Mouse (Mus musculus): ENCODE measurements at regions not wholly inside any gene's neighbourhood (a gene's known extent, or its start where the extent isn't known, plus 50 kb on each side); places are given as distances from the start of the nearest gene placed in this dataset.

GRCm38 (mm10) chr17:80808069-80808468, 79.8 kb upstream of the Map4k3 start:
- Histone ChIP-seq H3K27me3 (ENCODE audit: control insufficient read depth in 1 of 2, insufficient read depth in 2 of 2, low read length in 2 of 2) (no peaks in the 10 kb centered on the region; a peak in 1 of 4 replicates), H3K79me2 (ENCODE audit: control insufficient read depth, insufficient read depth, low read length, poor library complexity) (no peaks in the 10 kb centered on the region), H3K9me3 (replicated peaks; ENCODE audit: insufficient read depth, low read length) (no peaks in the 10 kb centered on the region), H3K9ac (ENCODE audit: control insufficient read depth, low read depth, low read length, poor library complexity, severe bottlenecking) (no peak overlapping the region), H3K4me1 (ENCODE audit: control insufficient read depth in 1 of 2, insufficient read depth in 2 of 2, low read length in 2 of 2) (no peaks in the 10 kb centered on the region), H3K36me3 (ENCODE audit: control insufficient read depth in 1 of 2, insufficient read depth in 2 of 2, low read length in 2 of 2) (no peaks in the 10 kb centered on the region), H3K27ac (ENCODE audit: control insufficient read depth, low read depth, low read length) (no peak overlapping the region), H3K4me3 (ENCODE audit: control insufficient read depth in 1 of 2, insufficient read depth in 1 of 2, low read depth in 2 of 2, low read length in 2 of 2) (no peak overlapping the region)
- no peak for DNase-seq (ENCODE audit: low read depth, low spot score)
- TF ChIP-seq MAZ (IDR thresholded peaks at IDR 0.05; ENCODE audit: low read depth, low read length): no peak
- TF ChIP-seq POLR2AphosphoS5 (IDR thresholded peaks at IDR 0.05; ENCODE audit: borderline replicate concordance, low read depth, low read length): no peak
- no peak for TF ChIP-seq EP300 (IDR thresholded peaks at IDR 0.05; ENCODE audit: low read depth in 1 of 2, low read length in 2 of 2)
- no peak for TF ChIP-seq MXI1 (IDR thresholded peaks at IDR 0.05; ENCODE audit: low read depth, low read length)
- TF ChIP-seq ZMIZ1 (IDR thresholded peaks at IDR 0.05; ENCODE audit: low read depth, low read length): no peak
- TF ChIP-seq JUND (IDR thresholded peaks at IDR 0.05; ENCODE audit: low read depth, low read length): no peak
- no peak for TF ChIP-seq RCOR1 (IDR thresholded peaks at IDR 0.05; ENCODE audit: low read depth, low read length)
- TF ChIP-seq E2F4 (IDR thresholded peaks at IDR 0.05; ENCODE audit: borderline replicate concordance, low read depth, low read length): no peak
- no peak for TF ChIP-seq ZKSCAN1 (IDR thresholded peaks at IDR 0.05; ENCODE audit: low read depth, low read length)
- TF ChIP-seq HCFC1 (IDR thresholded peaks at IDR 0.05; ENCODE audit: low read depth, low read length): no peak
- no peak for TF ChIP-seq RAD21 (IDR thresholded peaks at IDR 0.05; ENCODE audit: low read depth, low read length)

- Histone ChIP-seq H3K27me3 (ENCODE audit: control insufficient read depth in 1 of 2, insufficient read depth in 2 of 2, low read length in 2 of 2) (no peaks in the 10 kb centered on the region; a peak in 1 of 4 replicates), H3K9ac (ENCODE audit: control insufficient read depth, low read depth, low read length, poor library complexity, severe bottlenecking) (no peak overlapping the region), H3K27ac (ENCODE audit: control insufficient read depth, low read depth, low read length) (no peak overlapping the region), H3K4me3 (ENCODE audit: control insufficient read depth in 1 of 2, insufficient read depth in 1 of 2, low read depth in 2 of 2, low read length in 2 of 2) (no peak overlapping the region), H3K36me3 (ENCODE audit: control insufficient read depth in 1 of 2, insufficient read depth in 2 of 2, low read length in 2 of 2) (no peaks in the 10 kb centered on the region), H3K79me2 (ENCODE audit: control insufficient read depth, insufficient read depth, low read length, poor library complexity) (no peaks in the 10 kb centered on the region), H3K9me3 (replicated peaks; ENCODE audit: insufficient read depth, low read length) (no peaks in the 10 kb centered on the region), H3K4me1 (ENCODE audit: control insufficient read depth in 1 of 2, insufficient read depth in 2 of 2, low read length in 2 of 2) (no peaks in the 10 kb centered on the region)
- TF ChIP-seq RCOR1 (IDR thresholded peaks at IDR 0.05; ENCODE audit: low read depth, low read length) (no peak), MAZ (IDR thresholded peaks at IDR 0.05; ENCODE audit: low read depth, low read length) (no peak)
- DNase-seq (ENCODE audit: low read depth, low spot score): no peak
These were observed 75.2 kb upstream of the Map4k3 start for GRCm38 (mm10) chr17:80803361-80803915.

- H3K9ac ChIP-seq (ENCODE audit: control insufficient read depth, low read depth, low read length, poor library complexity, severe bottlenecking): no peak overlapping the region
- H3K4me1 ChIP-seq (ENCODE audit: control insufficient read depth in 1 of 2, insufficient read depth in 2 of 2, low read length in 2 of 2): no peaks in the 10 kb centered on the region
- TF ChIP-seq RCOR1 (IDR thresholded peaks at IDR 0.05; ENCODE audit: low read depth, low read length) (no peak), SIN3A (IDR thresholded peaks at IDR 0.05; ENCODE audit: low read length) (no peak), TCF12 (IDR thresholded peaks at IDR 0.05; ENCODE audit: low read depth, low read length) (no peak), USF1 (IDR thresholded peaks at IDR 0.05; ENCODE audit: low read depth, low read length) (no peak), NELFE (IDR thresholded peaks at IDR 0.05; ENCODE audit: low read depth, low read length) (no peak), ZMIZ1 (IDR thresholded peaks at IDR 0.05; ENCODE audit: low read depth, low read length) (no peak), POLR2AphosphoS2 (IDR thresholded peaks at IDR 0.05; ENCODE audit: low read length) (no peak), ZC3H11A (IDR thresholded peaks at IDR 0.05; ENCODE audit: low read depth, low read length) (no peak), SMC3 (IDR thresholded peaks at IDR 0.05; ENCODE audit: low read depth, low read length) (no peak), POLR2AphosphoS5 (IDR thresholded peaks at IDR 0.05; ENCODE audit: borderline replicate concordance, low read depth, low read length) (no peak), MYB (IDR thresholded peaks at IDR 0.05; ENCODE audit: low read depth, low read length) (no peak), MAFK (IDR thresholded peaks at IDR 0.05; ENCODE audit: borderline replicate concordance, low read depth, low read length) (no peak), GABPA (IDR thresholded peaks at IDR 0.05; ENCODE audit: low read depth, low read length) (no peak), USF2 (IDR thresholded peaks at IDR 0.05; ENCODE audit: borderline replicate concordance in 1 of 2, insufficient read depth in 1 of 2, low read depth in 1 of 2, low read length in 2 of 2) (no peak), NRF1 (IDR thresholded peaks at IDR 0.05; ENCODE audit: insufficient read depth, low read depth, low read length, poor library complexity, severe bottlenecking) (no peak), BHLHE40 (IDR thresholded peaks at IDR 0.05; ENCODE audit: borderline replicate concordance, low read depth, low read length) (no peak), E2F4 (IDR thresholded peaks at IDR 0.05; ENCODE audit: borderline replicate concordance, low read depth, low read length) (no peak), CHD1 (IDR thresholded peaks at IDR 0.05; ENCODE audit: low read depth, low read length) (no peak)
- no peaks in the 10 kb centered on the region for H3K79me2 ChIP-seq (ENCODE audit: control insufficient read depth, insufficient read depth, low read length, poor library complexity)
- no peak for DNase-seq (ENCODE audit: low read depth, low spot score)
- no peak overlapping the region for H3K27ac ChIP-seq (ENCODE audit: control insufficient read depth, low read depth, low read length)
- H3K36me3 ChIP-seq (ENCODE audit: control insufficient read depth in 1 of 2, insufficient read depth in 2 of 2, low read length in 2 of 2): no peaks in the 10 kb centered on the region
- no peaks in the 10 kb centered on the region for H3K9me3 ChIP-seq (replicated peaks; ENCODE audit: insufficient read depth, low read length)
- no peaks in the 10 kb centered on the region; a peak in 1 of 4 replicates for H3K27me3 ChIP-seq (ENCODE audit: control insufficient read depth in 1 of 2, insufficient read depth in 2 of 2, low read length in 2 of 2)
- no peak overlapping the region for H3K4me3 ChIP-seq (ENCODE audit: control insufficient read depth in 1 of 2, insufficient read depth in 1 of 2, low read depth in 2 of 2, low read length in 2 of 2)
These were observed 74.3 kb upstream of the Map4k3 start for GRCm38 (mm10) chr17:80802622-80803021.

All from MEL (cell line).